Mouse (Mus musculus): ENCODE measurements around the gene Rap1gap2. TPM values are rescaled to one million over a fixed set of nuclear protein-coding genes. Genes with fewer than 3 reads are reported as not detected.

The Rap1gap2 gene
- total RNA-seq, 4 experiments from 2014 or later = 8.2 to 19.6 (median 12.7) TPM

DNA sequence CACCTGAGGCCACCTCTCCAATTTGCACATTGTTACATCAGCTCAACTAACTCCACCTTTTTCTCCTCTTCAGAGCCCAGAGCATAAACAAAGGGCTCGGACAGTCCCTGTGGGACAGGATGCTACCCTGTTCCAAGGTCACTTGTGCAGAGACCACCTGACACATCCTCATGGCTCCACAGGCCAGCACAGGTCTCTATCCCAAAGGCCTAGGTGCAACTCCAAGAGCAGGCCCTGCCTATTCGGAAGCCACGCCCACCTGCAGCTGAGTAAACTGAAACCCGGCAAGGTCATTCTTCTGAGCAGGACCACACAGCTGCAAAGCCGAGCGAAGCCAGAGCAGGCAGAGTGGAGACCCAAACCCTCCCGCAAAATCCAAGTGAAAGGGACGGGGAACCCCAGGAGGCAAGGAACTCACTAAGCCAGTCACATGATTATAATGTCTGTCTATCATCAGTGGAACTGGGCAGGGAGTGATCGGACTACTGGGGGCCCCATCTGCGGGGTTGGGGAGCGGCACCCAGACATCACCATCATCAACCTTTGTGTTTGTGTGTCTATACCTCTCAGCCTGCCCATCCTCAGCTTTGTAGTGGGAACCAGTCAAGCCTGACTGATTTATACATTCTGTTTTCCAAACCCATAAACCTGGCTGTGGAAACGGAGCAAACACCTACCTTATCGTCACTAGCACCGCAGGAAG lies 74.4 kb downstream of the Rap1gap2 start:
- no peak for DNase-seq

DNA sequence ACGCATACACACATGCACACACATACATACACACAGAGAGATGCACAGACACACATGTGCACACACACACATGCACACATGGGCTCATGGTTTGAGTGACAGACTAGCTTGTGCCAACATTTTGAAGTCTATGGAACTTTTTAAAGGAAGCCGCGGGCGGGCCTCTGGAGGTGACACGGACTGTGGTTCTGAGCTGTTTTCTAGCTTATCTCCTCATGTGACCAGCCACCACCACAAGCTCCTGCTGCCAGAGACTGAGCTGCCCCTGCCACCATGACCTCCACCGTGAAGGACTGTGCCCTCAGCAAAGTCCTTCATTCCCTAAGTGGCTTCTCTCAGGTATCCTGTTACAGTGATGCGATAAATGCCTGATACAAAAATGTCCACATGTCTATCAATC lies 76.3 kb downstream of the Rap1gap2 start:
- DNase-seq = no peak

DNA sequence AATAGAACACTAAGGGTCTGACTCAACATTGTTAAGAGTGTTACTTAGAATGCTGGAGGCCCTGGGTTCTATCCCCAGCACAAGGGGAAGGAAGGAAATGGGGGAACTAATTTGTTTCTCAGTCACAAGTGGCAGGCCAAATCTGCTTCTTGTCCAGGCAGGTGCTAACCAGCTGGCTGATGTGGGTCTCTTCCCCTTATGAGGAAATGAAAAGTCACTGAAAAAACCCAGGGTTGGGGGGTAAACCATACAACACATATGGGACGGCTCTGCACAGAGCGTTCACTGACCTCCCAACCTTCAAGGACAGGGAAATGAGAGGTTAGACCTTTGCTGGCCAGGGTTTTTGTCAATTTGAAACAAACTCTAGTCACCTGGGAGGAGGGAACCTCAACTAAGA lies 77.7 kb downstream of the Rap1gap2 start:
- no peak for DNase-seq

DNA sequence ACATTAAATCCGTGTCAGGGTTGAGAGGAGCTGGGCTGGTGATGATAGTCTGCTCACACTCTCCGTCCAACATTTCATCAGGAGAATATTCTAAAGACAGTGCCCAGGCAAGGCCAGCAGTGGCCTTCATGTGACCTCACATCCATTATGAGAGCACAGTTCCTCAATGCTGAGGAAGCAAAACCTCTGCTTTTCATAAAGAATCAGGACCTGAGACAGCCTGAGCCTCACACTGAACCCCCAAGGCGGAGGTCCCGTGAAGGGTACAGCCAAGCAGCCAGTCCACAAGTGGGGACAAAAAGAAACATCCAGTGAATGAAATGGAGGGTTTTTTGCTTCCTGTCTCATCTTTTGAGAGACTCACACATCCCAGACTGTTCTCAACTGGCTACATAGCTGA lies 78.3 kb downstream of the Rap1gap2 start:
- no peak for DNase-seq

DNA sequence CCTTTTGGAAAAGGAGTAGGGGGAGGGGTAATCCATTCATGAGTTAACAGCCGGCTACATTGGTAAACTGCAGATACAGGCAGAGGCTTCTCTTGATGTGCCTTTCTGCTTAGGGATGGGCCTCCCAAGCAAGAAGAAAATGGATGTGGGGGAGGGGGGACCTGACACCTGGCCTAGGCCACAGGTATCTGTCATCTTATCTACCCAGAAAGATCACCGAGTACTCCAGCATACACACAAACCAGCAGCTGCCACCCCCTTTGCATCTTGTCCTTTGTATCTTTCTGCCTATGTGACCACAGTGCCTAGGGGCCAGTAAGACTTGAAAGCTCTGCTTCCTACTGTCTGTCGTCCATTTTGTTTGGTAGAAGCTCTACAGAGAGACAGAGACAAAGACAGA lies 79.0 kb downstream of the Rap1gap2 start:
- no peak for DNase-seq

DNA sequence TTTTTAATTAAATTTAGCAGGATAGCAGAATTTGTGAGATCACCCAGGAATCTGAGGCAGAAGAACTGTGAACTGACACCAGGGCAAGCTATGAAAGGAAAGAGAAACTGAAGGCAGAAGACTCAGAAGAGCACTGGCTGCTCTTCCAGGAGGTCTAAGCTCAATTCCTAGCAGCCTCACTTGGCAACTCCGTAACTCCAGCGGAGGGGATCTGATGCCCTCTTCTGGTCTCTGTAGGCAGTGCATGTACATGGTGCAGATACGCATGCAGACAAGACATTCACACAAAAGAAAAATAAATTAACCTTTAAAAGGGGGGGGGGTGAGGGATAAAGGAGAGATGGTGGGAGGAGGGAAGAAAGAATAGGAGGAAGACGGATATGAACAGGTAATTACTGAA lies 80.9 kb downstream of the Rap1gap2 start:
- DNase-seq = no peak

DNA sequence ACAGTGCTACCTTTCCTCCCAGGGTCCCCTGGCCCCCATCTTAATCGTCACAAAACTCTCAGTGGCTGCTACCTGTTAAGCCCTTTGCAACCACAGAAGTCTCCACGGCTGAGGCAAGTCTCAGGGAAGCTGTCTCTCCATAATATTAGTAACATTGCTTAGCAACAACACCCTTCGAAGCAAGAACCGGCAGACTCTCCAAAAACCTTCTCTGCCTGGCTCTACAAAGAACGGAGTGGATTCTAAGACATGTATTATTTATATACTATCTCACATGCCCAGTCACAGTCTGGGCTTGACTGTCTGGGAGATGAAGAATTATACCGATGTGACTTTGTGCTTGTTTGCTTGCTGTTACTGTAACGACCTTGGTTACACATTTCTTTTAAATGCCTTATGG lies 83.2 kb downstream of the Rap1gap2 start:
- DNase-seq = no peak

DNA sequence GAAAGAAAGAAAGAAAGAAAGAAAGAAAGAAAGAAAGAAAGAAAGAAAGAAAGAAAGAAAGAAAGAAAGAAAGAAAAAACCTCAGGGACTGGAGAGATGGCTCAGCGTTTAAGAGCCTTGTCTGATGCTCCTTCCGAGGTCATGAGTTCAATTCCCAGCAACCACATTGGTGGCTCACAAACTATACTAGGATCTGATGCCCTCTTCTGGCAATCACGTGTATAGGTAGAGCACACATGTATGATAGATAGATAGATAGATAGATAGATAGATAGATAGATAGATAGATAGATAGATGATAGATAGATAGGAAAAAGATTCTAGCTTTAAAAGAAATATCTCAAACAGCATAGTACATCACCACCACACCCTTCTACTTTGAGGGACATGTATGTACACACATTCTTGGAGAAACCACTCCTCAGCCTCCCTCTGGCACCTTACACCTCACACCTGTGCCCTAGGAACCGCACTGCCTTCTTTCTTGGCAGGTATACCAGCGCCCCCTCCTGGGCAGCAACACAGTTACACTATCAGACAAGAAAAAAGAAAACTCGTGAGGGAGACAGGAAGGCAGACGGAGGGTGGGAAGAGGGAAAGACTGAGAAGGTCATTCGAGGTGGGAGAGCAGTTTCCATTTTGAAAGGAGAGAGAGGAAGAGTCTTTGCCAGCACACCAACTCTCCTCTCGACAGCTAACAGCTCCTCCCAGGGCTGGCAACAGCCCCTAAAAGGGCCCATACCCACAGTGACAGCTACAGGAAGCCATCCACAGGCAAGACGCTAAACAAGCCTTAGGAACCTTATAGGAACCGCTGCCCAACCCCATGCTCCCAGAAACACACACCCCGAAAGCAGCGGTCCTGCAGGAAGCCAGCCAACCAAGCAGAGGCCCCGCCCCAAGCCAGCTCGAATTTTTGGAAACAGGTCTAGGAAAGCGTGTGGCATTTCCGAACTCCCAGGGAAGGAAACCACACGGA lies 84.2 kb downstream of the Rap1gap2 start:
- no peak for DNase-seq

DNA sequence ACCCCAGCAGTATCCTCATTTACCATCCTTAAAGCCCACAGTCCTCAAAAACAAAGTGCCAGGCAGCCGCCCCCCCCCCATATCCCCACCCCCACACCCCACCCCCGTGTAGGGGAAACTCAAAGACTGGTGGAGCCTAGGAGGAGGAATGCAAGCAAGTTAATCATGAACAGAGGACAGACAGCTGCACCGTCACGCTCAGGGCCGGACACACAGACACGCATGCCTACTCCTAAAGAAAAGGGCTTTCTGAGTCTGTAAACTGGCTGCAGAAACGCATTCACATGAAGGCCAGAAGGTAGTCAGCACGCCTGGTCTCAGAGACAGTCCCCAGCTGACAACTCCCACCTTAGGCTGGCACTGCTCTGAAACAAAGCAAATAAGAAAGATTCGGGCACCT lies 85.1 kb downstream of the Rap1gap2 start:
- no peak for DNase-seq

DNA sequence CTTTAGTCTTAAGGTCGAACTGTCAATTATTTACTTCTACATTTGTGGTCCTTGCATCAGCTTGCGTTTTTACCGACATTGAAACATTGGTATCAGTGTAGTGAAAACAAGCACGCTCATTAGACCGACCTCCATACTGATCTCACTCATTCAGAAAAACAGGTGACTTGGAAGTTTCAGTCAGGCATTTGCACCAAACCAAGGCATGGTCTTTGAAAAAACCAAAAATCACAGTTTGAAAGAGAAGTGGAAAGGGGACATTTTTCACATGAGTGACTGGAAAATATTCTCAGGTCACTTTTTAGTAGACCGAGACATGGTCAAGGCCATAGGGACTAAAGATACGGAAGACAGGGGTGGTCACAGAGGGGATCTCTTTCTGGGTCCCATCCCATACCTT lies 85.5 kb downstream of the Rap1gap2 start:
- DNase-seq = no peak

DNA sequence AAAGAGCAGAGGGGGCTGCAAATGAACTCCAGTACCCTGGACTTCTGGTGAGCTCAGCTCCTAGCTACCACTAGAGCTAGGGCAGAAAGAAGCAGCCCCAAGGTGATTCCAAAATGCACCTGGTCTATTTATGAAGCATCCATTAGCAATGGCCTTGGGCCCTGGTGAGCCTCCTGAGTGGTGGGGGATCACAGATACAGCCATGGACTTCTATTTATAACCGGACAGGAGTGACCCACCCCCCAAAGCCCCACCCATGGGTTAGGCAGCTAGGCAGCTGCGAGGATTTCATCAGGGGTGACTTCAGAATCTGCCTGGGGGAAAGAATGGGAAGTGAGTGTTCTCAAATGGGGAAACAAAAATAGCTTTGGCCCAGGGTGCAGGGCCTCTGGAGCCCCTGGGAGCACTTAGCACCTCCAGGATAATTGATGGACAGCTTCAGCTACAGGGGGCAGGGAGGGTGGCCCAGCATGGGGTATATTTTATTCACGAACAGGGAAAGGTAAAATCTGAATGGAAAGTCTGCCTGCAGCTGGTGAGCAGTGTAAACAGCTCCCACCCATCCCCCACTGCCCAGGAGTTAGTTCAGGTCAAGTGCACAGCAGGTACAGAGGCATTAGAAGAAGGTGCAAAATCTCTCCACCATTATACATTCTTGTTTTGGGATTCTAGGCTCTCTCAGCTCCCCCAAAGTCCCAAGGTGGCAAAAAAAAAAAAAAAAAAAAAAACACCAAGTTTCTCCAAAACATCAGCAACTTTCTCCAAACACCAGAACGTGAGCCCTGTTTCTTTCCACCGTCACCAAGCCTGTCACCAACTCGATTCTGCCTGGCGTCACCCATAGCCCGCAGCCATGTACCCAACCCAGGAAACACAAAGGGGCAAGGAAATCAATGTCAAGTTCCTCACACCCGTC lies 86.4 kb downstream of the Rap1gap2 start:
- DNase-seq = no peak

DNA sequence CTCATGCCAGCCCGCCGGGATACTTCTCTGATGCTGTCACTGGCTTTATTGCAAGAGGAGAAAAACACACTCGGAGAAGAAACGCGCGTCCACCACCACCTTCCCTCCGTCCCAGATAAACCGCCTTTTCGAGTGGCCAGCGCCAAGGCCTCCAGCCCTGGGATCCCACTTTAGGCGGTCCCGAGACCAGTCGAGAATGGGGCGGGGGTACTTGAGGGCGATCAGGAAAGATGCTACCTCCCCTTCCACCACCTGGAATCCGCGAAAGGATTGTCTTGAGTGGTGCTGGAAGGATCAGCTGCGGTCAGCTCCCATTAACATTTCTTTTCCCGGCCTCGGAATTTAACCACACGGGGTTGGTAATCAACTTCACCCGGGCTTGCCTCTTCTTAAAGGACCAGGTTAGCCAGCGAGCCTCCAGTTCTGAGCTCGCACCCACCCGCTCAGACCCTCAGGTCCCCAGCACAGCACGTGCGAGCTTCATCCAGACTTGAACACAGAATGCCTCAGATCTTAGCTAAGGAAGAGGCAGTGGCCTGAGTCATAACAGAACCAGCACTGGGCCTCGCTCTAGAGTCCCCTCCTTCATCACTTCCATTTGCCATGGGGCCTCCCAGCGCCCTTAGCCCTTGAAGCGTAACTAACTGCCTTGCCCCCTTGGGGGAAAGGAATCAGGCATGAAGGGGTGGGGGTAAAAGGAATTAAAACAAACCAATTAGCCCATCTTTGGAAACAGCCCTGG lies 87.3 kb downstream of the Rap1gap2 start:
- DNase-seq = no peak

DNA sequence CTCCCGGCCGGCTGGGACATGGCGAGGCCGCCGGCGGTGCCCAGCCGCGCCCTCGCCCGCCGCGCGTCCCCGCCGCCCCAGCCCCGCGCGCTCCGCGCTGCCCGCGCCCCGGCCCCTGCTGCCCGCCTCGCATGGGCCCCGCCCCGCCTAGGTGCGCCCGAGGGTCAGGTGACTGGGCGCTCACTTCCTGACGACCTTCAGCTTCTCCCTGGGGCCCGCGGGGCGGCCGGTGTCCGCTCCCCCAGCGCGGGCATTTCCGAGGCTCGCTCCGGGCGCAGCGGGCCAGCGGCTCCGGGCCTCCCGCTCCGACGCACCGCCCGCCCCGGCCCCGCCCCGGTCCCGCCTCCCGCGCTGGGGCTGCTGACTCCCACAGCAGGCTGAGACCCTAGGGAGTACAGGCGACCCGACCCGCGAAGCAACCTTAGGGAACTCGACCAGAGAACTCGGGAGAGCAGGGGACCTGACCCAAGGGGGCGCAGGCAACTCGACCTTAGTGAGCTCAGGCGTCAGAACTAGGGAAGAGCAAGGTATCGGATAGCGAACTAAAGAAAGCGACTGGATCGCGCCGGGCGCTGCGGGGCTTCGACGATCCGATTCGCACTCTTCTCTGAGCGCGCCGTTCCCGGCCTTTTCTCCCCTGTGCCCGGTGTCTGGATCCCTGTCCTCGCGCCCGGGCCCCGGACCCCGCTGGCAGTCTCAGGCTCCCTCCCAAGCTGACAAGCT lies 88.1 kb downstream of the Rap1gap2 start:
- no peak for DNase-seq

DNA sequence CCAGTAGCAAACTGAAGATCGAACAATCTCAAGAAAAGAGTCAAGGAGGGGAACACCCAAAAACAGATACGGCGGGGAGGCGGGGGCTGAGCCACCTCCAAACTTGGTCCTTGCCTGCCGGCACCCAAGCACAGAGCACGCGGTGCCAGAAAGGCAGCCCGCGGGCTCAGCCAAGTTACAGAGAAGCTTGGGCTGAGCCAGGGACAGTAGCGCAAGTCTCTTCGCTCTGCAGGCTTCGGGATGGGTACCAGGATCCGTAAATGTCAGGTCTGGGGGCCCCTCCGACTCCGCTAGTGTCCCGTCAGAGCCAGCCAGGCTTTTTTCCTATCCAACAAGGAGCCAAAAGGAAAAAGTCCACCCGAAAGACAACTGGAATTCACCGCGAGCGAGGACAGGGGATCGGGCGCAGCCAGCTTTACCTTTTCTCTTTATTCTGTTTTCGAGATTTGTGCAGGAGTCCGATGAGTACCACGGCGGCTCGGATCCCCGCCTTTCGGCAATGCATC lies 88.7 kb downstream of the Rap1gap2 start:
- no peak for DNase-seq

DNA sequence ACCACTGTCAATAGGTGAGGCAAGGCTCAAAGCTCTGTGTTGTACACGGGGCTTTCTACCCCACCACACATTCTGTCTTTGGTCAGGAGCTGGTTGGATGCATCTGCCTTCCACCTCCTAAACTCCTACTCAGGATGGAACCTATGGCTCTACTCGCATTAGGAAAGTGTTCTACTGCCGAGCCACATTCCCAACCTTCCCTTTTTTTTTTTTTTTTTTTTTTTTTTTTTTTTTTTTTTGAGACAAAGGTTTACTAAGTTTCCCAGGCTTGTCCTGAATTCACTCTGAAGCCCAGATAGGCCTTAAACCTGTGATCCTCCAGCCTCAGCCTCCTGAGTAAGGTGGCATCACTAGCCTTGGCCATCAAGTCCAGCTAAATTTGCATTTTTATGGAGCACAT lies 90.5 kb downstream of the Rap1gap2 start:
- no peak for DNase-seq

DNA sequence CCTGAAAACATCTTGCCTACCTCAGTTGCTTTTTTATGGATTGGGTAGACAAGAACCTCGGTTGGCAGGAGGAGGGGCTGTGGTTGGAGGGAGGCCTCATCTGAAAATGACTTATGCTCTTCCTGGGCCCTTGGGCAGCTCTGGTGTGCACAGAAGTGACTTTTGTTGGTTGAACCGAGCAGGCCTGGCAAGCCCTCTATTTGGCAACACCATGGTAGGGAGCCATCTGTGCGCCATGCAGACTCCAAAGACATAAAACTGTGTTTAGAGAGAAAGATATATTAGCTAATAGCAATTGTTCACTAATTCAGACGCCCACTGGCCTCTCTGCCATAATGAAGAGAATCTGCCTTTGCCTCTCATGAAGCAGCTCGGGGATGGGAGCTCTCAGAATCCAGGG lies 94.6 kb downstream of the Rap1gap2 start:
- no peak for DNase-seq

DNA sequence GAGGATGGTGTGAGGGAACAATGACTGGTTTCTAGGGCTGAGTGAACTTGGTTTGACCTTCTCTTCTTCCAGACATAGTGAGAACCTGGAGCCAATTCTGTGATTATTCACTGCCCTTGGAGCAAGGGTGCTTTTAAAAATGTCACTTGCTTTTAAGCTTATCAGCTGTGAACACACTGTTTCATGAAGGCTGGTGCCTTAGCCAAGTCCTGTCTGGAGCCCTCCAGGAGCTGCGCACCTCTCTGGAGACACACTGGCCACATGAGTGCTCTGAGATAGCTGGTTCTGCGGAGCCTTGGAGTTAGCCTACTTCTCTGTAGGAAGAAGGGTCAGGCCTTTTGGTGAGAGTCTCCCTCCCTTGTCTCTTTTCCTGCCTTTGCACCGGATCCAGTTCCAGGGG lies 95.7 kb downstream of the Rap1gap2 start:
- DNase-seq = no peak

DNA sequence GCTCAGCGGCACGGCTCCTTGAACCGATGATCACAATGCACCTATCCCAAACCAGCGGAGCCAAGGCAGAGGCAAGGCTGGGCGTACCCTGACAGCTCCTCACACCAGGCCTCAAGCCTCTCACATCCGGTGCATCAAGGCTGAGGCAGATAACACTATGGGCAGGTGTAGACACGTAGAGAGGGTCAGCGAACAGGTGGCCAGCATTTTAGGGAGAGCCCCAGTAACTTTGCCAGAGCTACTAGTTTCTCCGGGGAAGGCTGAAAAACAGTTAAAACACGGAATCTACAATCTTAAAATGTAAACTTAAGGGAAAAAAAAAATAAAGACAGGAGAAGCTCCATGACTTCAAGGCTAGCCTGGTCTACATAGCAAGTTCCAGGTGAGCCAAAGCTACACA lies 98.1 kb downstream of the Rap1gap2 start:
- no peak for DNase-seq

DNA sequence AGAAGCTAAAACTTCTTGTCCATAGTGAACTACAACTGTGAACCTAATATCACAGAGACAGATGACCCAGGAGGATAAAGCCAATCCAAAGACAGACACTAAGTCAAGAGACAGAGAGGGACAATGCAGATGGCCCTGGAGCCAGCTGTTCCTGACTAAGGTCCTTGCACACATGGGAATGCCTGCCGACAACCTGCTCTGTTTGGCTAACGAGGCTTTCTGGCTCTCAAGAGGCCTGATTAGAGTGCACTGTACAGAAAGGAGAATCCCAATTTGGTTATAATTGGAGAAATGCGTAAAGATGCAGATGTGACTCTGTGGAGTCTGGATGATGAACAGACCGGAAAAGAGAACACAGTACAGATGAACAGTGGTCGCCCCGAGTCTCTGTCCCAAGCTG lies 104.4 kb downstream of the Rap1gap2 start:
- DNase-seq = no peak

DNA sequence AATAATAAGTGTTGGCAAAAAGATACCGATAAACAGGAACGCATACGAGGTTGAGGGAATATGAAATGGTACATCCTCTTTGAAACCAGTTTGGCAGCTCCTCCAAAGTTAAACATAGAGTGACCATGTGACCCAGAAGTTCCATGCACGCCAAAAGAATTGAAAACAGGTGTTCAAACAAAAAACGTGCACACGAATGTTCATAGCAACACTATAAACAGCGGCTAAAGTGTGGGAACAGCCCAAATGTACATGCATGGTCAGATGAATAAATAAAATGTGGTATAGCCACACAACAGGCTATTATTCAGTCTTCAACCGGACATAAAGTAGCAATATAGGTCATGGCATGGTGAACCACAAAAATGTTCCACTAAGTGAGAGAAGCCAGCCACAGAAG lies 108.2 kb downstream of the Rap1gap2 start:
- no peak for DNase-seq

DNA sequence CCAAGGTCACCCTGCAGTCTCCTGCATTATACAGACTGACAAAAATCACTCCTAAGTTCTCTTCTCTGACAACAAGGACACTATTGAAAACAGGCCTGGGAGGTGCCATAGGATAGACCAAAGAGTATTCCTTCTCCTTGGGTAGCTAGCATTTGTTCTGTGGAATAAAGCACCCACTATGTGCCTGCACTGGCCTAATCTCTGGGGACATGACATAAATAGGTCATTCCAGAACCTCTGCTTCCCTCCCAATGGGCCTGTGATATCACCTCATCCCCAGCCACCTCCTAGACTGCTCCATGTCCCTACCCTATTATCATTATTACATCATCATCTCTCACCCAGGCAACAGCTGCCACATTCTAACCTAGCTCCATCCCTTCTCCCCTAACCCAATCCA lies 108.7 kb downstream of the Rap1gap2 start:
- no peak for DNase-seq
